Mouse (Mus musculus) 3T3-L1 (cell line): ENCODE measurements around the gene Gpr152.
A peak's percentile ranks its signal among the peaks of the same experiment; 100 is the strongest.
"Not testable (repeated sequence)": the region's sequence is repeated elsewhere in the genome, so short reads cannot be mapped to it uniquely, and the experiment has no call there.

Source experiments
- DNase-seq: peaks from one replicate; pipeline ENCODE4 v3.0.0-alpha.2; 2015; ENCODE audit warnings: low read depth, low spot score

Gene Gpr152

GRCm38 (mm10) chr19:4112063-4112960 is 27.3 kb upstream of the Gpr152 start:
- no peak for DNase-seq

GRCm38 (mm10) chr19:4113186-4113805 is 26.3 kb upstream of the Gpr152 start:
- DNase-seq: peak; percentile 99

- DNase-seq: peak; percentile 81
These were observed 25.8 kb upstream of the Gpr152 start for GRCm38 (mm10) chr19:4113806-4114230.

GRCm38 (mm10) chr19:4114551-4114950 is 25.0 kb upstream of the Gpr152 start:
- DNase-seq: no peak

- DNase-seq: no peak
These were observed 24.4 kb upstream of the Gpr152 start for GRCm38 (mm10) chr19:4115144-4115543.

GRCm38 (mm10) chr19:4115816-4116215 is 23.8 kb upstream of the Gpr152 start:
- no peak for DNase-seq

GRCm38 (mm10) chr19:4117006-4117405 is 22.6 kb upstream of the Gpr152 start:
- DNase-seq: no peak

GRCm38 (mm10) chr19:4118350-4118749 is 21.2 kb upstream of the Gpr152 start:
- DNase-seq: no peak

GRCm38 (mm10) chr19:4119716-4120487 is 19.7 kb upstream of the Gpr152 start:
- no peak for DNase-seq

- no peak for DNase-seq
These were observed 19.1 kb upstream of the Gpr152 start for GRCm38 (mm10) chr19:4120496-4120895.

GRCm38 (mm10) chr19:4121097-4121805 is 18.3 kb upstream of the Gpr152 start:
- DNase-seq: peak; percentile 100

GRCm38 (mm10) chr19:4121896-4122295 is 17.7 kb upstream of the Gpr152 start:
- not testable (repeated sequence) for DNase-seq

- DNase-seq: peak; percentile 45
These were observed 16.9 kb upstream of the Gpr152 start for GRCm38 (mm10) chr19:4122411-4123370.

- no peak for DNase-seq
These were observed 15.2 kb upstream of the Gpr152 start for GRCm38 (mm10) chr19:4124432-4124831.

GRCm38 (mm10) chr19:4125268-4125667 is 14.3 kb upstream of the Gpr152 start:
- peak; percentile 51 for DNase-seq

- peak; percentile 99 for DNase-seq
These were observed 13.6 kb upstream of the Gpr152 start, which contains the start of gene Aip for GRCm38 (mm10) chr19:4125741-4126696. Gene Aip, minus strand, starts transcription at chr19:4125858.

GRCm38 (mm10) chr19:4126759-4127495 is 12.7 kb upstream of the Gpr152 start:
- DNase-seq: peak; percentile 71

GRCm38 (mm10) chr19:4129462-4129861 is 10.1 kb upstream of the Gpr152 start:
- DNase-seq: no peak
